Mouse (Mus musculus): ENCODE measurements at regions not wholly inside any gene's neighbourhood (a gene's known extent, or its start where the extent isn't known, plus 50 kb on each side); places are given as distances from the start of the nearest gene placed in this dataset.

- DNase-seq: peak; percentile 9
Observed at GRCm38 (mm10) chr12:25891391-25892167, 523.5 kb downstream of the Rnf144a start.

DNA sequence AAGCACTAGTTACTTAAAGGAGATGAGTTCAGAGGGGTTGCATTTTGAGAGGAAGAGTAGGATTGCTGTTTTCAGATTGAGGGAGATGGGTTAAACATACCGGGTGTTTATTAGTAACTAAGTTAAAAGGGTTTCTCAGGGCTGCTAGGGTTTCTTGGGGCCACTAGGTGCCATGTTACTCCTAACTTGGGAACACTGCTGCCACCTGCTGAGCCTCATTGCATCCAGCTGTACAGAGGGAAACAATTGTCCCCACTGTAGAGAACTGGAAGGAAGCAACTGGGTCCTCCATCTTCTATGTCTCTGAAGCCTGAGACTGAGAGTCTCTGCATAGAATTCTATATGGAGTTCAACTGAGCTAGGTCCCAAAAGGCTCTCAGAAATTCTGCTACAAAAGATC lies 524.3 kb downstream of the Rnf144a start:
- peak; percentile 33 for DNase-seq

GRCm38 (mm10) chr12:25883771-25884171 lies 531.3 kb downstream of the Rnf144a start:
- no peak for DNase-seq

DNA sequence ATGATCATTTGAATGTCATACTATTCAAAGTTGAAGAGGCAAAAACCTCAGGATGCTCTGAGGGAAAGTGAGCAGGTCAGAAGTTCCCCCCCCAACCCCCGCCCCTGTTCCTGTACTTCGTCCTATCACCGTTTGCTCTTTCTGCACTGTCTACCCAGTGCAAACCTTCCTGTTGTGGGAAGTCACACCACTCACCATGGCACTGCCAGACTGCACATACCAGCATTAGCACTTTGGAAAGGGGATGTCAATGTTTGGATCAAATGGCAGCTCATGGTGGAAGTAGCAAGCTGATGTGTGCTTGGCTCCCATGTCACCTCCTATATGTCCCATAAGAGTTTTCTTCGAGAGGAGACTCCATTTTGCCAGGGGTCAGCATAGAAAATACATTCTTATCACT lies 543.2 kb downstream of the Rnf144a start:
- no peak for DNase-seq

- DNase-seq: no peak
Observed at GRCm38 (mm10) chr12:25871001-25871461, 544.0 kb downstream of the Rnf144a start.

GRCm38 (mm10) chr12:25869846-25870245 lies 545.2 kb downstream of the Rnf144a start:
- no peak for DNase-seq

- DNase-seq: no peak
Observed at GRCm38 (mm10) chr12:25865063-25865462, 550.0 kb downstream of the Rnf144a start.

GRCm38 (mm10) chr12:25864113-25864852 lies 550.8 kb downstream of the Rnf144a start:
- peak; percentile 73 for DNase-seq

DNA sequence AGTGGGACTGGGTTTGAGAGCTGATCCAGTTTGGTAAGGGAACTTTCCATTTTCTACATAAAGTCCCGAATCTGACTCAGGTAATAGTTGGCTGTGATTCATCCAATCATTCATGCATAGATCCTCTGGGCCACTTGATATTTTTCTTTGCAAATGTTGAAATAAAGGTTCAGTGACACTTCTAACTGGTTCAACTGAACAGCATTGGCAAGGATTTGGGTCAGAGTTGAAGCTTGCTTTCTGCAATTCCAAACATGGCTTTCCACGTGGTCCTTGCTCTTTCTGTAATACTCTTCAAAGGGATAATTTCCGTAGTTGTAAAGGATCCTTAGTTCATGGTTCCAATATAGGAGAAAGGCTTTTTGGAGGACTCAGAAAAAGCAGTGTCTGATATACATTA lies 554.0 kb downstream of the Rnf144a start:
- no peak for DNase-seq

GRCm38 (mm10) chr12:25858397-25858796 lies 556.7 kb downstream of the Rnf144a start:
- DNase-seq: no peak

DNA sequence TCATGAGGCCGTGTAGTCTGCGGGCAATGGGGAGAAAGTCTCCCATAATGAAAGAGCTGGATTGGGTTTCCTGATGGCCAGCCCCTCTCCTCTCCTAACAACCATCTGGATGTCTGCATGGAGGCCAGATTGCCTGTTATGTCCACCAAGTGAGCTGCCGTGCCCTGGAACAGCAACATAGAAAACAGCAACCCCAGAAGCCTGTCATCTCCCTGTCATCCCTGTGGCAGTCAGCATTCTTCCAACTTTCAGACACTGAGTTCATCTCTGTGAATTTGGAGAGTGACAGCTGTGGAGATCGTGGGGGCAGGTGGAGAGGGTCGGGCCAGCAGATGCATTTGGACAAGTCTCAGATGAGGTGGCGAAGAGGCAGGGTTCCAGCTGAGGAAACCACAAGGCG lies 585.0 kb downstream of the Rnf144a start:
- DNase-seq: no peak

GRCm38 (mm10) chr12:25827961-25828360 lies 587.1 kb downstream of the Rnf144a start:
- no peak for DNase-seq

DNA sequence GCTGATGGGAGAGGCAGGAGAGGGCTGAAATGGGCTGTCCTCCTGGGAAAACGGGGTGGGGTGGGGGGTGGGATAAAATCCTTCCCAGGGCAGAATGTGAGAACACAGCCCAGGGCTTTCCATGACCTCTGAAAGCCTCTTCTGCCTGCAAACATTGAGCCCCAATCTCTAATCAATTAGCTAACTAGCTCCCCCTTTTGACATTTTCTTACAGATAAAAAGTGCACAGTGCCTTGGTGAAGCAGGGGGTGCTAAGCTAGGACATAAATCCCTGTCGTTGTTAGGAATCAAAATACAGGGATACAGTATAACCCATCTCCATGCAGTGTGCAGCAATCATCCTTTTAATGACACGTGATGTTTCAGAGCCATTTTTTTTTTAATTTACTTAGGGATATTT lies 588.1 kb downstream of the Rnf144a start:
- DNase-seq: no peak

DNA sequence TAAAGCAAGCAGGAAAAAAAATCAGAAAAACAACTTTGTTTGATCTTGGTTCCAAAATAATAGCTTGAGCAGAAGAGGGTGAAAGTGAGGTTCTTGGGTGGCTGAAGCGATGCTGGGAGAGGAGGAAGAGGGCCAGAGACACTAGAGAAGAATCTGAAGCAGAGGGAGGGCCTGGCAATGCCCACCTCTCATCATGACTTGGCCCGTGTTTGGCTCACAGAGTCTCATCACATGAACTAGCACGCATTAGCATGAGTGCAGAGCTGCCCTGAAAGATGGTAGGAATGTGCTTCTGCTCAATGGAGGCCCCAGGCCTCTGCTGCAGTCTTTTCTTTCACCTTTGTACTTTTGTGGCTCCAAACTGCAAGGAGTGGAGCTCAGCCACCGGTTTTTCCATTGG lies 588.6 kb downstream of the Rnf144a start:
- no peak for DNase-seq

DNA sequence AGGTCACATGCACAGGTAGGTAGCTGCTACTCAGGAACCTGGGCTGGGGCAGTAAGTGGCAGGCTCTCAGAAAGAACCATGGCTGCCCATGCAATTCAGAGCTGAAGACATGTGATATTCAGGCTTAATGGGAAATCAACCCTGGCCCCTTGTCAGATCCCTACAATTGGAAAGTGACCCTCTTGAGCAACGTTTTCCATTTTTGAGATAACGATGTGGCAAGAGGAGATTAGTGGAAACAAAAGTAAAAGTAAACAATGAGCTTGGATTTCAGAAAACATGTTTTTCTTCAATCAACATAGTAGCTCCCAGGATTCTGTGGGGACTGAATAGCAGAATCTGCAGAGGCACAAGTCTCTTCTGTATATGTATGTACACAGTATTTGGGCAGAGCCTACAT lies 598.8 kb downstream of the Rnf144a start:
- no peak for DNase-seq

DNA sequence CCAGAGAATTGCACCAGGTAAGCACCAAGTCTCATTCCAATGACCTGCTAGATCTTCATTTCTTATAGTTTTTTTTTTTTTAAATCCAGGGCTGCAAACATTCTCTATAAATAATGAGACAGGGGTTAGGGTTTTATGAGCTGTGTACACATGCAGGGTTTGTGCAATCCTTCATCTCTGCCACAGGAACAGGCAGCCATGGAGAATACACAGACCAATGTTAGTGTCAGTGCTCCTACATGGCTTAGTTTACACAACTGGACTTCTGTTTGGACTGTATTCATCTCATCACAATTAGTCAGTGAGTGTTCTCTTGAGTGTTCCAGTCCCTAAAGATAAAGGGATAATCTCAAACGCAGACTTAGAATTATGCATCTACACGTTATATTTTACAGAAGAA lies 620.0 kb downstream of the Rnf144a start:
- no peak for DNase-seq

DNA sequence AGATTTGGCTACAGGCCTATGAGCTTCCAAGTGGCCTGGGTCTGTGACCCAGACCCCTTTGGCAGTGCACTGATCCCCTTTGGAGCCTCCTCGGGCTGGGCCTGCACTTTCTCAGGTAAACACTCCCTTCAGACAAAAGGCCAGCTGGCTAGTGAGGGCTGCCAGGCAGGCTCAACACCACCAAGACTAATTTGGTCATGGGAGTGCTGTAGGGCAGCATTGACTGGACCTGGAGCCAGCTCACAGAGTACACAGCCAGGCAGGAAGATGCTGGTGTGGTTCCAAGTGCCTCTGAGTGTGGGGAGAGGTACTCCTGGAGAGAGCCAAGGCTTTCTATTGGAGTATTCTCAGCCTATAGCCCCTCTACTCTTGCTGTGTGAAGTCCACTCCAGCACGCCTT lies 620.5 kb downstream of the Rnf144a start:
- DNase-seq: no peak

DNA sequence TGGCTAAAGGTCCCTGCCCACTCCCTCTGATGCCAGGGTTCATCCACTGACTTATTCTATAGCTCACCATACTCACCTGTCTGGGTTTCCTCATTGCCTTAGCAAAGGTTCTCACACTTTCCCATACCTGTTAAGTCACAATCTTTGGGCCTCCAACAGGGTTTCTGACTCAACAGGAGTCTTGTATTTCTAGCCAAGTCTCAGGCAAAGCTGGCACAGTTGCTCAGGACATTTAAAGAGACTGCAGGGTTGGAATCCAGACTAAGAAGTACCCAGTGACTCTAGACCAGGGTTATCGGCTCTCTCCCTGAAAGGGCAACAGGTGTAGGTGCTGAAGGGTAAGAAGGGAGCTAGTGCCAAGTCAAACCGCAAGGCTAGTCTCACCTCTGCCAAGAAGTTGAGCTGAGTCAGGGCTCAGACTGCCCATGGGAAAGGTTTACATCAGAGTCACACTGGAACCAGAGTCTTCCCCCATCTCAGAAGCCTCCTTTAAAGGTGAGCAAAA lies 622.4 kb downstream of the Rnf144a start:
- no peak for DNase-seq

- no peak for DNase-seq
Observed at GRCm38 (mm10) chr12:25790956-25791355, 624.1 kb downstream of the Rnf144a start.

DNA sequence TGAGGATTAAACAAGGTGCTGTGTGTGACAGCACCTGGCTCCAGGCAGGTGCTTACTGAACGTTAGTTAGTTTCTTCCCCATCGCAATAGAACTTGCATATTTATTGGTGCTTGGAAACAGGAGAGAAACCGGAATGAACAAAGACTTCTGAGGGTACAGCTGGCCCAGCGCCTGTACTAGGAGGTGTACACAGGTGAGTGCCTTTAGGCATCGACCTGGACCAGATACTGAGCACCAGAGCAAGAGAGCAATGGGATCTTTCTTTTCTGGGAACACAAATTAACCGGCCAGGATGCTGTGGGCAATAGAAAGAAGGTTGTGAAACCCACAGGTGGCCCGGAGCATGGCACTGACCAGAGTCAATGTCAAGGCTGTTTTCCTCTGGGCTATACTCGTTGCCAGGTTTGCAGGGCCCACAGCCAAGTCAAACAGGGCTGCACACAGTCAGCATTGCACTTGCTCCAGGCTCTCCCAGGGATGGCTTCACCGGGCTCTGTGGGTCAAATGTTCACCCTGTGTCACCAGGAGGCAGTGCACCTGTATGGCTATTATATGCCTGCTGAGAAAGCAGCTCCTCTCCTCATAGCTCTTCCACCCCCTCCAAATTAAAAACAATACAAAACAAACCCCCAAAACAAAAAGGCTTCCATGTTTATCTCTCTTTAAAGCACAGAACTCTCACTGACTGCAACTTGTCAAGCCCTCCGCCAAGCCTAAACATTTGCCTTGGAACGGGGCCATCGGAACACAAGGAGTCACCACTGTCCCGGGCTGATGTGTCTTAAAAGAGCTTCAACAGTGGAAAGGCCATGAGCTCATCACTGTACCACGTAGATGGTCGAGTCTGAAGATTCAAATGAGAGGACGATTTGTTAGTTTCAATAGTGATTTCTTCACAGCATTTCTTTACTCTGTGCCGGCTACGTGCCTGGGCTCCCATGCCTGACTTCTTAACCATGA lies 629.1 kb downstream of the Rnf144a start:
- DNase-seq: no peak

- no peak for DNase-seq
Observed at GRCm38 (mm10) chr12:25784401-25784800, 630.7 kb downstream of the Rnf144a start.

DNA sequence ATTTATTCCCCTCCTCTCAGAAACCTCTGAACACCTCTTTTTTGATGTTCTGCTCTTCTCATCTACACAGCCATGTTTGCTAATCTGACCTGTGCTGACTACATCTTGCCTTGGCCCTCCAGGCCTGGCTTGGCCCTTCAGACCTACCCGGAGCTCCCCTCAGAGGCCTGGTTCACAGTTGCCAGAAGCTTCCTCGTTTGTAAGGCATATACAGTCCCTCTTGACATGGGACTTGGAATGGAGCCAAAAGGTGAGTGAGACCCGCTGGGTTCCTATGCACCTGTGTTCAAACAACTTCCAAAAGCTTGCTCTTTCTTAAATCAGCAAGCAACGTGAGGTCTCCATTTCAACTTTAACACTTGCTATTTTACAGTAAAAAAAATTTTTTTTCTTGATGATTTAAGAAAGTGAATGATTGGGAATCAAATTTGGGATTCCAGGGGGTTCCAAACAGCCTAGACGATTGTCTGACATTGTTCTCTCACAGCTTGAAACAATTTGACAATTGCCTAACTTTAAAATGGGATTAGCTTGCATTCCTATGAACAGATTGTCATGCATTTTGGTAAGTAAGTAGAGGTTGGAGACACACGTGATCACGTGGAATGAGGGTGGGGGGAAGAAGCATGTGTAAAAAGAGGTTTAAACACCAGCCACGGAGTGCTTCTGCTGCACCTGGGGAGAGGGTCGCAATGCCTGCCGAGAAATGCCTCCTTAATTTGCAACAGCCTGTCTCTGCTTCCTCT lies 631.9 kb downstream of the Rnf144a start:
- DNase-seq: peak; percentile 11

All from thymus, postnatal 14 days (tissue).